Mouse (Mus musculus): ENCODE measurements around the gene Cmpk1.
"Not testable (repeated sequence)": the region's sequence is repeated elsewhere in the genome, so short reads cannot be mapped to it uniquely, and the experiment has no call there.

Cmpk1 gene

GRCm38 (mm10) chr4:114986591-114987432, at the start of gene Cmpk1:
Gene Cmpk1 (minus strand): TSS chr4:114987241.
- DNase-seq (ENCODE audit: low read depth, low spot score) = peak; percentile 71

GRCm38 (mm10) chr4:115035043-115035442, 48.0 kb upstream of the Cmpk1 start:
- no peak for DNase-seq (ENCODE audit: low read depth, low spot score)

GRCm38 (mm10) chr4:115019997-115020396, 33.0 kb upstream of the Cmpk1 start:
- DNase-seq (ENCODE audit: low read depth, low spot score) = no peak

- DNase-seq (ENCODE audit: low read depth, low spot score) = no peak
These were observed 27.2 kb upstream of the Cmpk1 start for GRCm38 (mm10) chr4:115014276-115014675.

- no peak for DNase-seq (ENCODE audit: low read depth, low spot score)
These were observed 13.4 kb upstream of the Cmpk1 start for GRCm38 (mm10) chr4:115000429-115000795.

- peak; percentile 99 for DNase-seq (ENCODE audit: low read depth, low spot score)
These were observed 12.9 kb upstream of the Cmpk1 start, which contains the start of gene Stil for GRCm38 (mm10) chr4:114999773-115000428. Gene Stil (plus strand): TSS chr4:115000159.

- DNase-seq (ENCODE audit: low read depth, low spot score) = no peak
These were observed 12.4 kb upstream of the Cmpk1 start for GRCm38 (mm10) chr4:114999445-114999772.

GRCm38 (mm10) chr4:114997051-114997450, 10.0 kb upstream of the Cmpk1 start:
- peak; percentile 11 for DNase-seq (ENCODE audit: low read depth, low spot score)

- no peak for DNase-seq (ENCODE audit: low read depth, low spot score)
These were observed 7.2 kb upstream of the Cmpk1 start for GRCm38 (mm10) chr4:114994218-114994617.

- DNase-seq (ENCODE audit: low read depth, low spot score) = peak; percentile 8
These were observed 840 bp downstream of the Cmpk1 start for GRCm38 (mm10) chr4:114986211-114986590.

GRCm38 (mm10) chr4:114983020-114983419, 4.0 kb downstream of the Cmpk1 start:
- DNase-seq (ENCODE audit: low read depth, low spot score) = no peak

- no peak for DNase-seq (ENCODE audit: low read depth, low spot score)
These were observed 4.4 kb downstream of the Cmpk1 start for GRCm38 (mm10) chr4:114982619-114983018.

GRCm38 (mm10) chr4:114973229-114973740, 13.8 kb downstream of the Cmpk1 start:
- no peak for DNase-seq (ENCODE audit: low read depth, low spot score)

GRCm38 (mm10) chr4:114970736-114971135, 16.3 kb downstream of the Cmpk1 start:
- no peak for DNase-seq (ENCODE audit: low read depth, low spot score)

- not testable (repeated sequence) for DNase-seq (ENCODE audit: low read depth, low spot score)
These were observed 26.2 kb downstream of the Cmpk1 start for GRCm38 (mm10) chr4:114960881-114961280.

GRCm38 (mm10) chr4:114959533-114959932, 27.5 kb downstream of the Cmpk1 start:
- DNase-seq (ENCODE audit: low read depth, low spot score) = no peak

- DNase-seq (ENCODE audit: low read depth, low spot score) = no peak
These were observed 28.3 kb downstream of the Cmpk1 start for GRCm38 (mm10) chr4:114958786-114959185.

- DNase-seq (ENCODE audit: low read depth, low spot score) = no peak
These were observed 28.8 kb downstream of the Cmpk1 start for GRCm38 (mm10) chr4:114958231-114958630.

- DNase-seq (ENCODE audit: low read depth, low spot score) = no peak
These were observed 29.6 kb downstream of the Cmpk1 start for GRCm38 (mm10) chr4:114957403-114957802.

- DNase-seq (ENCODE audit: low read depth, low spot score) = no peak
These were observed 33.9 kb downstream of the Cmpk1 start for GRCm38 (mm10) chr4:114953172-114953571.

- no peak for DNase-seq (ENCODE audit: low read depth, low spot score)
These were observed 39.1 kb downstream of the Cmpk1 start for GRCm38 (mm10) chr4:114947852-114948481.

- peak; percentile 74 for DNase-seq (ENCODE audit: low read depth, low spot score)
These were observed 39.6 kb downstream of the Cmpk1 start for GRCm38 (mm10) chr4:114947395-114947794.
